Mouse (Mus musculus) ES-Bruce4 (cell line): Measurements from ENCODE around the gene Tnfrsf8.

Experiments
- EP300 ChIP-seq: IDR thresholded peaks from 2 replicates; pipeline ENCODE4 v1.6.1; 2011; ENCODE audit warnings: low read depth, low read length; ENCODE audit not compliant: insufficient read depth
- POLR2A ChIP-seq: IDR thresholded peaks from one replicate; pipeline ENCODE4 v1.8.1; 2011; ENCODE audit warnings: low read length; ENCODE audit not compliant: insufficient read depth

- no peak for TF ChIP-seq EP300
- TF ChIP-seq POLR2A = no peak
Observed at GRCm38 (mm10) chr4:145263583-145263982, 51.4 kb downstream of the Tnfrsf8 start.
